Mouse (Mus musculus): Measurements from ENCODE around the gene B9d2. TPM values are rescaled to one million over a fixed set of nuclear protein-coding genes. Genes with fewer than 3 reads are reported as not detected.

The B9d2 gene
- polyA plus RNA-seq, 1 experiment from 2014 or later = 41.4 TPM

DNA sequence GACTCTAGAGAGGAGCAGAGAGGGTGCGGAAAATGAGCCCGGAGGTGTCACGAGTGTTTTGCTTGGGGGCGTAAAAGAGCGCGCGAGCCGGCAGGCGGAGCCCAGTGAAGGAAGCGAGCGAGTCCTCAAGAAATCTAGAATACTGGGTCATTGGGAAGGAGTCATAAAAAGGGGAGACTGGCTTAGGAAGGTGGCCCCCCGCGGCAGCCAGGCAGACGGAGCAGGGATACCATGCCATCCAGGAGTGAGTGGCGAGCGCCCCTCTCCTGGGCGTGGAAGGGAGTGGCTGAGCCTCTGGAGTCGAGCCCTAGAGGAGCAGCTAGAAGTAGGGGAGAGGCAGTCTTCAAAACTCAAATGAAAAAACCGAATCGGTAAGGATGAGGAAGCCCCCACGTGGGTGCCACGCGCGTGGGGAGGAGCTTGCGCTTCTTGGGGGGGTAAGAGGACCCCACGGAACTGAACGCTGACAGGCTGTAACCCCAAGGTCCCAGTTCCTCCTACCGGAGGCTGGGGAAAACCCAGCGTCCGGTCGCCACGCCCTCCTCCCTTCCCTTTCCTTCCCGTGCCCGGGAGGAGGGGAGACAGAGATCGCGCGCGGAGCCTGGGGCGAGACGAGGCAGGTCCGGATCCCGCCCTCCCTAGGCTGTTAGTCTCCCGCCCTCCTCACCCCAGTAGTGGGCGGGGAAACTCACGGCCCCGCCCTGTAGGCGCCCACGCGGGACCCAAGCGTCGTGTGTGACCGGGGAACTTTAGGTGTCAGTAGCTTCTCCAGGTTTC lies 8.4 kb downstream of the B9d2 start:
- H3K27ac ChIP-seq = no peak overlapping the region
- ATAC-seq = 0 out of 2 replicates have a peak, but pooled peaks have one; percentile 22
- H3K9ac ChIP-seq (replicated peaks) = peak overlapping the region; percentile 37; the same call in 1 of the 2 replicates
- peaks cover 81% of the 10 kb centered on the region for H3K27me3 ChIP-seq
- peaks cover 40% of the 10 kb centered on the region for H3K4me1 ChIP-seq (replicated peaks)
- no peaks in the 10 kb centered on the region for H3K36me3 ChIP-seq
- H3K4me2 ChIP-seq (replicated peaks) = peak overlapping the region; percentile 62
- 1% methylated on average over 51 of the region's 52 CpGs for WGBS
- H3K4me3 ChIP-seq (replicated peaks) = peak overlapping the region; percentile 43
- H3K9me3 ChIP-seq = no peaks in the 10 kb centered on the region

DNA sequence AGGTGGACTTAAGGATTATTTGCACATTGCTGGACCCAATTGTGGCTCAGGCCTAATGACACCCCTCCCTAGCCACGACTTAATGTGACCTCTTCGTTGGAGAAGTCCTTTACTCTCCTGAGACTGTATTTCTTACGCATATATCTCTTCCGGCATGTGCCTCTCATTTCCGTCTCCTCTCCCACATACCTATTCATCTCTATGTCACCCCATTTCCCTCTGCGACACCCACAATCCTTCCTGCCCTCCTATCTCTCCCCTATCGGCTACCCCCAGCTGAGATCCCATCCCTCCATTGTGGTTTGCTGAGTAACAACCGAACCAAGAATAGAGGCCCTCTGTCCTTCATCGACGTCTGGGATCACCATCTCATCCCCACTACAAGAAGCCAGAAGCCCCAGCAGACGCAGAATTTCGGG lies 9.0 kb downstream of the B9d2 start:
- no peak for ATAC-seq
- H3K9me3 ChIP-seq = no peaks in the 10 kb centered on the region
- no peak overlapping the region for H3K27ac ChIP-seq
- peak overlapping the region; percentile 62 for H3K4me2 ChIP-seq (replicated peaks)
- H3K27me3 ChIP-seq = peaks cover 81% of the 10 kb centered on the region
- 14% methylated on average over 12 of the region's 12 CpGs for WGBS
- no peaks in the 10 kb centered on the region for H3K36me3 ChIP-seq
- peaks cover 40% of the 10 kb centered on the region for H3K4me1 ChIP-seq (replicated peaks)
- no peak overlapping the region for H3K9ac ChIP-seq (replicated peaks)
- H3K4me3 ChIP-seq (replicated peaks) = peak overlapping the region; percentile 43

DNA sequence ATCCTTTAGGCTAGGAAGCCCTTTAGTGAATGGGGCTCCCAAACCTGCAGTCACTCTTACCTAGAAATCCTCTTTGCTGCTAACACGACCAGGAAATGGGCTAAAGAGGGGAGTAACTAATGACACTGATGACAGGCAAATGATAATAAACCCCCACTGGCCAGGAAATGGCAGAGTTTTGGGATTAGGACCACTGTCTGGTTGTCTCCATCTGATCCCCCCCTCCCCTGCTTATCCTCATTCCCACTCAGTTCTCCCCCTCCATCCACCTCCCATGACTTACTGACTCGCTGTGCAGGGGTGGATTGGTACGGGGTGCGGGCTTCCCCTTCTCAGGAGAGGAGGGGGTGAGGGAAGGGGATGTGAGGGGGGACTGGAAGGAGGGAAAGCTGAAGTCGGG lies 9.5 kb downstream of the B9d2 start:
- Histone ChIP-seq H3K9ac (replicated peaks) (no peak overlapping the region), H3K36me3 (no peaks in the 10 kb centered on the region), H3K9me3 (no peaks in the 10 kb centered on the region), H3K27ac (no peak overlapping the region), H3K4me1 (replicated peaks) (peaks cover 40% of the 10 kb centered on the region), H3K4me3 (replicated peaks) (0 out of 2 replicates have a peak overlapping the region, but pooled peaks have one; percentile 43), H3K27me3 (peaks cover 77% of the 10 kb centered on the region), H3K4me2 (replicated peaks) (peak overlapping the region; percentile 62; the same call in 1 of the 2 replicates)
- no peak for ATAC-seq
- 32% methylated on average over 5 of the region's 5 CpGs for WGBS

DNA sequence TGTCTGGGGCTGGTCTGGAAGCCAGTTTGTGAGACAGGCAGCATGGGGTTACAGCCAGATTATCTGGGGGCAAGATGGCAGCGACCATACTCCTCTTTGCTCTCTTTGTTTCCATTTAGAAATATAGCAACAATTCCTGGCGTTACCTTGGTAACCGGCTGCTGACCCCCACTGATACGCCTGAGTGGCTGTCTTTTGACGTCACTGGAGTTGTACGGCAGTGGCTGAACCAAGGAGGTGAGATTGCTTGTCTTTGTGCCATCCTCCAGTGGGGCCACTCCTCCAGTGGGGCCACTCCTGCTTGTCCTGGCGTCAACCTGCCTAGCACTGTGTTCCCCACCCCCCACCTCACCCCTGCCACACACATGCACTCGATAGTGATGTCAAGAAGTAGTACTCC lies 13.5 kb downstream of the B9d2 start:
- Histone ChIP-seq H3K9ac (replicated peaks) (no peak overlapping the region), H3K9me3 (no peaks in the 10 kb centered on the region), H3K36me3 (no peaks in the 10 kb centered on the region), H3K4me2 (replicated peaks) (no peak overlapping the region), H3K27me3 (peaks cover 40% of the 10 kb centered on the region), H3K4me3 (replicated peaks) (no peak overlapping the region), H3K27ac (no peak overlapping the region), H3K4me1 (replicated peaks) (peaks cover 7% of the 10 kb centered on the region)
- 38% methylated on average over 8 of the region's 8 CpGs for WGBS
- peak; percentile 18; the same call in 1 of the 2 replicates for ATAC-seq

DNA sequence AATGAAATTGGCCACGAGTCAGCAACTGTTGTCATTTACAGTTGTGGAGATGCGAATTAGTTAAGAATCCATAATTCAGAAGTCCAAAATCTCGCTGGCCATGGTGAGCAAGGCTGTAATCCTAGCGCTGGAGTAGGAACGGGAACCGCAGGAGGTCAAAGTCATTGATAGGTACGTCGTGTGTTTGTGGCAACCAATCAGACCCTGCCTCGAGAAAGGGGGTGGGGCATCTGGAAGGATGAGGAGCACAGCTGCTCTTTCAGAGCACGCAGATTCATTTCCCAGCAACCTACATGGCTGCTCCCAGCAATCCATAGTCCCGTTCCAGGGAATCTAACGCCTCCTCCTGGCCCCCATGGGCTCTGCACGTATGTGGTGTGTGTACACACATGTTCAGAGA lies 19.3 kb downstream of the B9d2 start:
- Histone ChIP-seq H3K36me3 (no peaks in the 10 kb centered on the region), H3K4me2 (replicated peaks) (no peak overlapping the region), H3K27ac (no peak overlapping the region), H3K9me3 (no peaks in the 10 kb centered on the region), H3K4me1 (replicated peaks) (peaks cover 11% of the 10 kb centered on the region), H3K27me3 (peaks cover 13% of the 10 kb centered on the region), H3K9ac (replicated peaks) (no peak overlapping the region), H3K4me3 (replicated peaks) (no peak overlapping the region)
- 54% methylated on average over 13 of the region's 13 CpGs for WGBS
- ATAC-seq = no peak

DNA sequence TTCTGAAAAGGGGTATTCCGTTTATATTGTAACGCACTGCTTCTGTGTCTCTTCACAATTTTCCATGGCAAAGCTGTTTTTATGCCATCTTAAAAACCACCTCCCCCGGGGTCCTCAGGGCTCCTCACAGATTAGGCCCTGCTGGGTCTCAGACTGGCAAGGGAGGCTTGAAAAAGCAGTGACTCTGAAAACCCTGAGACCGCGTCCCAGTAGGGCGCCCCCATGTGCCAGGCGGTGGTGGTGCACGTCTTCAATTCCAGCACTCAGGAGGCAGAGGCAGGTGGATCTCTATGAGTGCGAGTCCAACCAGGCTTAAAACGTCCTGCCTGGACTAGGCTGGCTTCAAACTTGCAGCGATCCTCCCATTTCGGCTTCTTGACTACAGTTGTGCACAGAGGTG lies 20.2 kb downstream of the B9d2 start:
- H3K9ac ChIP-seq (replicated peaks) = no peak overlapping the region
- 75% methylated on average over 12 of the region's 12 CpGs for WGBS

DNA sequence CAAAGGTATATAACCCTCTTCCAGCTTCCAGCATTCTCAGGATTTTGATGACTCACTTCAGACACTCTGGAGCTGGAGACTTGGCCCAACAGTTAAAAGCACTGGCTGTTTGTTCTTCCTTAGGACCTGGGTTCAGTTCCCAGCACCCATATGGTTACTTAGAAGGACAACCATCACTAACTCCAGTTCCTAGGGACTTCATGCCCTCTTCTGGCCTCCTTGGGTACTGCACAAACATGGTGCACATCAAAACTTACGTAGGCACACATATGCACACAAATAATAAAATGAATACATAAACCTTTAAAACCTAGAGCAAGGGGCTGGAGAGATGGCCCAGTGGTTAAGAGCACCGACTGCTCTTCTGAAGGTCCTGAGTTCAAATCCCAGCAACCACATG lies 21.8 kb downstream of the B9d2 start:
- peaks cover 15% of the 10 kb centered on the region for H3K4me1 ChIP-seq (replicated peaks)
- H3K36me3 ChIP-seq = no peaks in the 10 kb centered on the region
- no peak for ATAC-seq
- WGBS = 94% methylated on average over 2 of the region's 2 CpGs
- H3K9me3 ChIP-seq = no peaks in the 10 kb centered on the region
- no peak overlapping the region for H3K4me2 ChIP-seq (replicated peaks)
- no peak overlapping the region for H3K4me3 ChIP-seq (replicated peaks)
- no peak overlapping the region for H3K27ac ChIP-seq
- H3K27me3 ChIP-seq = peaks cover 19% of the 10 kb centered on the region
- H3K9ac ChIP-seq (replicated peaks) = no peak overlapping the region

More for the DNA sequence above, 20.2 kb downstream of the B9d2 start:
- peaks cover 19% of the 10 kb centered on the region for H3K27me3 ChIP-seq
- H3K4me2 ChIP-seq (replicated peaks) = no peak overlapping the region
- H3K4me1 ChIP-seq (replicated peaks) = peaks cover 15% of the 10 kb centered on the region
- no peak for ATAC-seq
- H3K4me3 ChIP-seq (replicated peaks) = no peak overlapping the region
- no peaks in the 10 kb centered on the region for H3K36me3 ChIP-seq
- no peak overlapping the region for H3K27ac ChIP-seq
- no peaks in the 10 kb centered on the region for H3K9me3 ChIP-seq

DNA sequence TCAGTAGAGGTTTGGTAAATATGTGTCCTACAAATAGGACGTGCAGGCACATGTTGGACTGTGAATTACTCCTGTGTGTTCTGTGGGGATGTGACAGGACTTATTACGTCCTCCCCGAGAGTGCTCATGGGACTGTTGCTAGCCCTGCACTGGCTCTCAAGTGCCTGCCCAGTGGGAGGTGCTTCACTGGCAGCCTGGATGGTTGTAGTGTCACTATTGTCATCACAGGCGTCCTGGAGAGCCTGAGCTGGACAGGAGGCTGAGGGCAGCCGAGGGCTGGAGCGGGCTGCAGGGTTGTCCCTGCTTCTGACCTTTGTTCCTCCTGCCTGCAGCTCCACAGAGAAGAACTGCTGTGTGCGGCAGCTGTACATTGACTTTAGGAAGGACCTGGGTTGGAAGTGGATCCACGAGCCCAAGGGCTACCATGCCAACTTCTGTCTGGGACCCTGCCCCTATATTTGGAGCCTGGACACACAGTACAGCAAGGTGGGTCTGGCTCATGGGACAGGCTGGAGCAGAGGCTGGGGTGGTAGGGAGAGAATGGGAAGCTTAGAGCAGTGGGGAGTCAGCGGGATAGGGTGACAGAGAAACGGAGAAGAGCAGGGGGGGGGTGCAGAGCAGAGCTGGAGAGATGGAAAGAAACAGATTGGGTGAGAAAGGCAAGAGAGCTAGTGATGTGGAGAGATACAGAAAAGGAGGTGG lies 23.4 kb downstream of the B9d2 start:
- Histone ChIP-seq H3K4me3 (replicated peaks) (peak overlapping the region; percentile 35; the same call in 1 of the 2 replicates), H3K27me3 (peaks cover 15% of the 10 kb centered on the region), H3K9ac (replicated peaks) (no peak overlapping the region), H3K4me1 (replicated peaks) (peaks cover 15% of the 10 kb centered on the region), H3K36me3 (no peaks in the 10 kb centered on the region), H3K4me2 (replicated peaks) (peak overlapping the region; percentile 60; the same call in 1 of the 2 replicates), H3K27ac (no peak overlapping the region), H3K9me3 (no peaks in the 10 kb centered on the region)
- 19% methylated on average over 10 of the region's 10 CpGs for WGBS
- ATAC-seq = peak; percentile 65

DNA sequence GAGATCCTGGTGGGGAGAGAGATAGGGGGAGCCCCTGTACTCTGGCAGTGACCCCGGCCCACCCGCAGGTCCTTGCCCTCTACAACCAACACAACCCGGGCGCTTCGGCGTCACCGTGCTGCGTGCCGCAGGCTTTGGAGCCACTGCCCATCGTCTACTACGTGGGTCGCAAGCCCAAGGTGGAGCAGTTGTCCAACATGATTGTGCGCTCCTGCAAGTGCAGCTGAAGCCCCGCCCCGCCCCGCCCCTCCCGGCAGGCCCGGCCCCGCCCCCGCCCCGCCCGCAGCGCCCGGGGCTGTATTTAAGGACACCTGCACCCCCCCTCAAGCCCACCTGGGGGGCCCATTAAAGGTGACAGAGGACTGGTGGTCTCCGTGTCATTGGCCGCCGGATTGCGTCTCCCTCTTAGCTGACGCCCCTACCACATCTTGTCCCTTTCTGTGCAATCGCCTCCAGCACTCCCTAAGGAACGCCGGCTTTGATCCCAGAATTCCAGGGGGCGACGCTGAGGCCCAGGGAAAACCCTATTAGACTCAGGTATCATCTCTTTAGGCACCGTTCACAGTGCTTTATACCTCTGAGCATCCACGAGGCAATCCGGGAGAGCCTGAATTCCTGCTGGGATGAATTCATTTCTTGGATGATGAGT lies 24.3 kb downstream of the B9d2 start:
- peak; percentile 65 for ATAC-seq
- peak overlapping the region; percentile 35 for H3K4me3 ChIP-seq (replicated peaks)
- no peaks in the 10 kb centered on the region for H3K9me3 ChIP-seq
- H3K4me1 ChIP-seq (replicated peaks) = peaks cover 18% of the 10 kb centered on the region
- H3K36me3 ChIP-seq = no peaks in the 10 kb centered on the region
- no peak overlapping the region for H3K27ac ChIP-seq
- peaks cover 15% of the 10 kb centered on the region for H3K27me3 ChIP-seq
- H3K9ac ChIP-seq (replicated peaks) = 0 out of 2 replicates have a peak overlapping the region, but pooled peaks have one; percentile 32
- H3K4me2 ChIP-seq (replicated peaks) = peak overlapping the region; percentile 60
- 5% methylated on average over 36 of the region's 37 CpGs for WGBS

DNA sequence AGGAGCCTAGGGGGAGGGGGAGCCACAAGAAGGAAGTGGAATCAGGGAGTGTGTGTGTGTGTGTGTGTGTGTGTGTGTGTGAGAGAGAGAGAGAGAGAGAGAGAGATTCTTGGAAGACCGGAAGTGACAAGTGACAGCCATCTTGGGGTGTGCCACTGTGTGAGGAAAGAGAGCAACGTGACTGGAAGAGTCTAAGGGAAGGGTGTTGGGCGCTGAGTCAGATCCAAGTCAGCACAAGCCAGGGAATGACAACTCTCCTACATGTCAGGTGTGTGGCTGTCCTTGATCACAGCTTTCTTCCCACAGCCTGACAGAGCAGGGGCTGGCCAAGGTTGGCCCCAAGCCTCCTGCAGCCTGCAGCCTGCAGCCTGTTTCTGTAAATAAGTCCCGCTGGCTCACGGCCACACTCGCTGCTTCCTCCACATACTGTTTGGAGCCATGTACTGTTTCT lies 25.2 kb downstream of the B9d2 start:
- Histone ChIP-seq H3K4me3 (replicated peaks) (no peak overlapping the region), H3K4me2 (replicated peaks) (no peak overlapping the region), H3K9ac (replicated peaks) (no peak overlapping the region), H3K4me1 (replicated peaks) (peaks cover 28% of the 10 kb centered on the region), H3K27ac (no peak overlapping the region), H3K36me3 (no peaks in the 10 kb centered on the region), H3K9me3 (no peaks in the 10 kb centered on the region), H3K27me3 (peaks cover 15% of the 10 kb centered on the region)
- WGBS = 72% methylated on average over 6 of the region's 6 CpGs
- ATAC-seq = no peak

DNA sequence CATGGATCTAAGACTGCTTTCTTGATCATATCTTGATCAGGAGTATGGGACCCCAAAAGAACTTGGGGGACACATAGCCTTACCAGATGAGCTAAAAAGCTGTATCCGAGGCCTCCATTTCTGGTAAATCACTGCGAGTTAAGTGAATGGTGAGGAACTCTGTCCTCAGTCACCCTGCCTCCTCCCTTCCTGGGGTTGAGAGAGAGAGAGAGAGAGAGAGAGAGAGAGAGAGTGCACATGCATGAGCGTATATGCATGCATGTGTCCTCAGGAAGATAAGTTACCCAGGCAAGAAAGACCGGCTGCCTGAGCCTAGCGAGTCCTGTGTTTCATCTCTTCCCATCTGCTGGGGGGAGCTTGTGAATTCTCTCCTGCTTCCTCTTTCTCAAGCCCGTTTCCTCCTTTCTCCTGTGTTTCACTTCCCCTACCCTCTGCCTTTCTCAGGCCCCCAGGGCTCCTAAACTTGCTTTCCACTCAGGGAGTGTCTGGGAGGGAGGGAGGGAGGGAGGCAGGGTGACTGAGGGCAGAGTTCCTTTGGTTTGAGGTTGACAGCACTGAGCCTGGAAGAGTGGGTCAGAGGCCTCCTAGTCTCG lies 26.1 kb downstream of the B9d2 start:
- Histone ChIP-seq H3K9ac (replicated peaks) (no peak overlapping the region), H3K27ac (no peak overlapping the region), H3K27me3 (peaks cover 15% of the 10 kb centered on the region), H3K4me2 (replicated peaks) (no peak overlapping the region), H3K9me3 (no peaks in the 10 kb centered on the region), H3K36me3 (peaks cover 3% of the 10 kb centered on the region; the same call in 1 of the 2 replicates), H3K4me3 (replicated peaks) (no peak overlapping the region), H3K4me1 (replicated peaks) (peaks cover 36% of the 10 kb centered on the region)
- 66% methylated on average over 7 of the region's 7 CpGs for WGBS
- ATAC-seq = no peak

Measured in midbrain, embryonic 13.5 days (tissue).